Mouse (Mus musculus): ENCODE results near the gene Gucy2g. TPM values are rescaled to one million over a fixed set of nuclear protein-coding genes. Genes with fewer than 3 reads are reported as not detected.

Gene Gucy2g
- polyA plus RNA-seq, 1 experiment from 2014 or later: not detected

DNA sequence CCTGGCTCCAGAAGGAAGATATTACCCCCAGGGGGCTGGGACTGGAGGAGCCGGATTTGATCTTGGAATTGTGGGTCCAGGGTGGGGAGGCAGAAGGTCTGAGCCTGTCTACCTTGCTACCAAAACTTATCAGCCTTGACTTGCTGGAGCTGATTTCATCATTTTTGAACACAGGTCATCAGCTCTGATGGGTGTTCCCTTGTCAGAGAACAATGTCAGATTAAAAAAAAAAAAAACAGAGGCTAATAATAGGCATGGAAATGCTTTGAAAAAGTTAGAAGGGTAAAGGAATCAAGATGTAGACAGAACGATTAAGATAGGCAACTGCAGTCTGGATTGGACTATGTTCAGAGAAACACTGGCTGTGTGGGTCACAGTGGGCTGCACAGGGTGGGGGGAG lies 49.4 kb downstream of the Gucy2g start:
- no peaks in the 10 kb centered on the region for H3K27me3 ChIP-seq (ENCODE audit: control insufficient read depth, insufficient read depth, low read length)
- H3K9me3 ChIP-seq (ENCODE audit: control insufficient read depth, low read length): no peaks in the 10 kb centered on the region
- no peaks in the 10 kb centered on the region for H3K36me3 ChIP-seq (ENCODE audit: control insufficient read depth, insufficient read depth, low read length)
- WGBS: 82% methylated on average over 2 of the region's 2 CpGs
- H3K4me1 ChIP-seq (ENCODE audit: control insufficient read depth, insufficient read depth, low read length): no peaks in the 10 kb centered on the region
- ATAC-seq (ENCODE audit: insufficient read depth, low FRiP score, low TSS enrichment) (no peak), DNase-seq (ENCODE audit: low spot score) (no peak)
- H3K4me2 ChIP-seq (ENCODE audit: low read depth): no peak overlapping the region
- no peak overlapping the region for H3K27ac ChIP-seq (ENCODE audit: low read depth, low read length)
- no peak overlapping the region for H3K9ac ChIP-seq (ENCODE audit: low read length)
- no peak overlapping the region for H3K4me3 ChIP-seq (ENCODE audit: low read depth, low read length)

DNA sequence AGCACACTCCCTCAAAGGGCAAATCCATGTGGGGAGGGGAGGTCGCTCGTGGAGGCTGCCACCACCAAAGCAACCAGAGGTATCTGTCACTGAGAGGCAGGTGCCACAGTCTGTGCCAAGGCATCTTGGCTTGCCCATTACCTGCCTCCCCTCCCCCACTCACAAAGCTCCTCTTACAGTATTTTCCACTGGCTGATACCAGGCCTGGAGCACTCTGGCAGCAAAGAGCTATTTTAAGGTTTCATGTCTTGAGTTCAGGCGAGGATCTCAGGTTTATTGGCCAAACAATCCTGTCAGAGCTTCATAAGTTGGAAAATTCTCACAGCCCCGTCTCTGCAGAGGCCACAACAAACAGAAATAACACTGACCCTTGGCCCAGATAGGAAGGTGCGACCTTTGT lies 51.0 kb downstream of the Gucy2g start:
- no peaks in the 10 kb centered on the region for H3K9me3 ChIP-seq (ENCODE audit: control insufficient read depth, low read length)
- H3K4me3 ChIP-seq (ENCODE audit: low read depth, low read length): no peak overlapping the region
- no peak overlapping the region for H3K27ac ChIP-seq (ENCODE audit: low read depth, low read length)
- DNase-seq (ENCODE audit: low spot score) (no peak), ATAC-seq (ENCODE audit: insufficient read depth, low FRiP score, low TSS enrichment) (no peak)
- H3K9ac ChIP-seq (ENCODE audit: low read length): no peak overlapping the region
- H3K27me3 ChIP-seq (ENCODE audit: control insufficient read depth, insufficient read depth, low read length): no peaks in the 10 kb centered on the region
- H3K4me2 ChIP-seq (ENCODE audit: low read depth): no peak overlapping the region
- H3K36me3 ChIP-seq (ENCODE audit: control insufficient read depth, insufficient read depth, low read length): no peaks in the 10 kb centered on the region
- H3K4me1 ChIP-seq (ENCODE audit: control insufficient read depth, insufficient read depth, low read length): no peaks in the 10 kb centered on the region
- 80% methylated on average over 5 of the region's 5 CpGs for WGBS

DNA sequence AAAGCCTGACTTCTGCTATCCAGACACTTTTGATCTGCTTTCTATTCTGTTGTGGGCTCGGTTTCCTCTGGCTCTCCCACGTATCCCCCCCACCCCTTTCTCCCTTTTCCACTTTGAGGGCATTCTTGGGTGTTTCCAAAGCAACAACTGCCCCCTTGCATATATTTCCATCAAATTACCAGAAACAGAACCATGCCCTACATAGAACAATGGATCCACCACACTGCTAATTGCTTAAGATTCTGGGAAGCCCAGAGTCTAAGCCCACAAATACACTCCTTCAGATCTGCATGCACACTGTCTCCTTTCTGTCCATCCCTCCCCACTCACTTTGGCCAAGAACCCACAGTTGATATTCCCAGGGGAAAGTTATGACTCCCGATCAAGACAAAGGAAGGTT lies 55.4 kb downstream of the Gucy2g start:
- 61% methylated on average over 3 of the region's 3 CpGs for WGBS
- ATAC-seq (ENCODE audit: insufficient read depth, low FRiP score, low TSS enrichment) (peak; percentile 50; the same call in 1 of the 2 replicates), DNase-seq (ENCODE audit: low spot score) (no peak)

DNA sequence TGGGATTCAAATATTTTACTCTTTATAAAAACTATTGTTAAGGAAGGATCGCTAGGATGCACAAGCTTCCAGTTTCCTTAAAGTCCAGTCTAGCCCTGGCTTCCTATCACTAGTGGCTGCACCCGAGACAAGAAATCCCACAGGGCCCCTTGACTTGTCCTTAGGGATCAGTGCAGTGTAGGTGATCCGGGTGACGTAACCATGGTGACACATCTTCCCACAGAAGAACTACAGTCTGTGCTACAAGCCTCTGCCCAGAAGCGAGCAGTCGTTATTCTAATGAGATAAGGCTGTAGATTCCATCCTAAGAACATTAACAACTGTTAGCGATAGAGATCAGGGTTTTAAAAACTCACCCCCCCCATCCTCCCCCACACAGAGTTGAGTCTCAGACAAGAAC lies 56.0 kb downstream of the Gucy2g start:
- Histone ChIP-seq H3K27me3 (ENCODE audit: control insufficient read depth, insufficient read depth, low read length) (no peaks in the 10 kb centered on the region), H3K9me3 (ENCODE audit: control insufficient read depth, low read length) (no peaks in the 10 kb centered on the region), H3K4me1 (ENCODE audit: control insufficient read depth, insufficient read depth, low read length) (no peaks in the 10 kb centered on the region), H3K27ac (ENCODE audit: low read depth, low read length) (no peak overlapping the region), H3K36me3 (ENCODE audit: control insufficient read depth, insufficient read depth, low read length) (no peaks in the 10 kb centered on the region), H3K9ac (ENCODE audit: low read length) (no peak overlapping the region), H3K4me3 (ENCODE audit: low read depth, low read length) (no peak overlapping the region), H3K4me2 (ENCODE audit: low read depth) (no peak overlapping the region)
- peak; percentile 50; the same call in 1 of the 2 replicates for ATAC-seq (ENCODE audit: insufficient read depth, low FRiP score, low TSS enrichment)
- no peak for DNase-seq (ENCODE audit: low spot score)
- 66% methylated on average over 7 of the region's 7 CpGs for WGBS

More for the DNA sequence above, 55.4 kb downstream of the Gucy2g start:
- Histone ChIP-seq H3K9me3 (ENCODE audit: control insufficient read depth, low read length) (no peaks in the 10 kb centered on the region), H3K9ac (ENCODE audit: low read length) (no peak overlapping the region), H3K4me3 (ENCODE audit: low read depth, low read length) (no peak overlapping the region), H3K4me2 (ENCODE audit: low read depth) (no peak overlapping the region), H3K27ac (ENCODE audit: low read depth, low read length) (no peak overlapping the region), H3K27me3 (ENCODE audit: control insufficient read depth, insufficient read depth, low read length) (no peaks in the 10 kb centered on the region), H3K36me3 (ENCODE audit: control insufficient read depth, insufficient read depth, low read length) (no peaks in the 10 kb centered on the region), H3K4me1 (ENCODE audit: control insufficient read depth, insufficient read depth, low read length) (no peaks in the 10 kb centered on the region)

DNA sequence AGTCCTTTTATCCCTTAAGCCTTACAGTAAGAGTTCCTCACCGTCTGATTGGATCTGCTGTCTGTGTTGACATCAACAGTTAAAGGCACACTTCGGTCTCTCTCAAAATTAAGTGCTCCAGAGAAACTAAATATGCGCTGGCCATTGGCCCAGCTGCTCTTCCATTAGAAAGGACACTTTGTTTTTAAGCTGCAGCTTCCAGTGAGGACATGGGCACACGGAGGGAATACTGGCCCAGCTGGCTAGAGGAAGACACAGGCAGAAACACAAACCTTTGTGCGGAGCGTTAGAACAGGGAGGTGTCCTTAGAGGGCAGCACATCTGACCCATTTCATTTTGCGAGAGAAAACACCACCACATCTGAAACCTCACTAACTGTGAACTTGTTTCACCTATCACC lies 56.6 kb downstream of the Gucy2g start:
- no peaks in the 10 kb centered on the region for H3K9me3 ChIP-seq (ENCODE audit: control insufficient read depth, low read length)
- WGBS: 76% methylated on average over 7 of the region's 7 CpGs
- no peak overlapping the region for H3K27ac ChIP-seq (ENCODE audit: low read depth, low read length)

DNA sequence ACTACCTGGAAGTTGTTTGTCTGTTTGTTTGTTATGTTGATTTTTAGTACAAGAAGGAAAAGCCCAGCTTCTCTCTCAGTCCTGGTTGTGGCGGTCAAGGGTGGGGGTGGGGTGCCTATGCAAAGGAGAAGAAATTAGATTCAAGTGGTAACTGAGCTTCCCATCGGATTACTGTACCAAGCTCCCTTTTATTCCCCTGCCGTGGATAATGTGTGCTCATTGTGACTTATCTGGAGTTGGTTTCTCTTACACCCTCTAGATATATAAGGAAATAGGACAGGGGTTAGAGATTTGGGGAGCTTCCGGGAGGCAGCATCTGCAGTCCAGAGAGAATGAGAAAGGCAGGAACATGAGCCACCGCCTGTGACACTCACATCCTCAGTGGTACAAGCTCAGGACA lies 60.6 kb downstream of the Gucy2g start, which contains the start of gene Tectb:
Tectb (plus strand) TSS at position 301 of the 400 bp plus-strand sequence.
- H3K4me3 ChIP-seq (ENCODE audit: low read depth, low read length): no peak within 1 kb of the TSS
- no peak within 1 kb of the TSS for H3K4me2 ChIP-seq (ENCODE audit: low read depth)
- H3K27ac ChIP-seq (ENCODE audit: low read depth, low read length): no peak within 1 kb of the TSS
- no peaks in the 10 kb centered on the region for H3K27me3 ChIP-seq (ENCODE audit: control insufficient read depth, insufficient read depth, low read length)
- H3K9me3 ChIP-seq (ENCODE audit: control insufficient read depth, low read length): no peaks in the 10 kb centered on the region
- DNase-seq (ENCODE audit: low spot score) (no peak), ATAC-seq (ENCODE audit: insufficient read depth, low FRiP score, low TSS enrichment) (no peak)
- H3K9ac ChIP-seq (ENCODE audit: low read length): no peak within 1 kb of the TSS
- H3K36me3 ChIP-seq (ENCODE audit: control insufficient read depth, insufficient read depth, low read length): no peaks in the 10 kb centered on the region
- WGBS: 88% methylated on average over 5 of the region's 5 CpGs
- no peaks in the 10 kb centered on the region for H3K4me1 ChIP-seq (ENCODE audit: control insufficient read depth, insufficient read depth, low read length)

More for the DNA sequence above, 56.6 kb downstream of the Gucy2g start:
- no peaks in the 10 kb centered on the region for H3K27me3 ChIP-seq (ENCODE audit: control insufficient read depth, insufficient read depth, low read length)
- DNase-seq (ENCODE audit: low spot score) (no peak), ATAC-seq (ENCODE audit: insufficient read depth, low FRiP score, low TSS enrichment) (no peak)
- H3K4me1 ChIP-seq (ENCODE audit: control insufficient read depth, insufficient read depth, low read length): no peaks in the 10 kb centered on the region
- H3K4me3 ChIP-seq (ENCODE audit: low read depth, low read length): no peak overlapping the region
- no peaks in the 10 kb centered on the region for H3K36me3 ChIP-seq (ENCODE audit: control insufficient read depth, insufficient read depth, low read length)
- H3K4me2 ChIP-seq (ENCODE audit: low read depth): no peak overlapping the region
- H3K9ac ChIP-seq (ENCODE audit: low read length): no peak overlapping the region

DNA sequence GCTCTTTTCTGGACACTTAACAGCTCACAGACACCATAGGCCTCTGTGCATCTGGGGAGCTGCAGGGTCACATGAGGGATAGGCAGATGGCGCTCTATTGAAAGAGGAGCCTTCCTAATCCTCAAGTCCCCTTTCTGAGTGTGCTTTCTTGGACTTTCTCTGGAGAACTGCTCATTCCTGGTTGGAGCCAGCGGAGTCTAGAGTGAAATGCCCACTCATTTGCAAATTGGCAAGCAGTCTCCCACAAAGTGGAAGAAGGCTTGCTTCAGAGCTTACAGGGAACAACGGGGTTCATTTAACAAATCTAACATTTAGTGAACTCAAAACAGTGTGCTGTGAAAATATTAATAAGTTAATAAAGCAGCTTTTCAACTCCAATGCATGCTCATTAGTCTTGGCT lies 63.9 kb downstream of the Gucy2g start:
- 87% methylated on average over 3 of the region's 3 CpGs for WGBS
- Histone ChIP-seq H3K27ac (ENCODE audit: low read depth, low read length) (no peak overlapping the region), H3K36me3 (ENCODE audit: control insufficient read depth, insufficient read depth, low read length) (no peaks in the 10 kb centered on the region), H3K9me3 (ENCODE audit: control insufficient read depth, low read length) (no peaks in the 10 kb centered on the region), H3K9ac (ENCODE audit: low read length) (no peak overlapping the region), H3K4me1 (ENCODE audit: control insufficient read depth, insufficient read depth, low read length) (no peaks in the 10 kb centered on the region), H3K4me3 (ENCODE audit: low read depth, low read length) (no peak overlapping the region), H3K4me2 (ENCODE audit: low read depth) (no peak overlapping the region), H3K27me3 (ENCODE audit: control insufficient read depth, insufficient read depth, low read length) (no peaks in the 10 kb centered on the region)
- DNase-seq (ENCODE audit: low spot score) (no peak), ATAC-seq (ENCODE audit: insufficient read depth, low FRiP score, low TSS enrichment) (no peak)

DNA sequence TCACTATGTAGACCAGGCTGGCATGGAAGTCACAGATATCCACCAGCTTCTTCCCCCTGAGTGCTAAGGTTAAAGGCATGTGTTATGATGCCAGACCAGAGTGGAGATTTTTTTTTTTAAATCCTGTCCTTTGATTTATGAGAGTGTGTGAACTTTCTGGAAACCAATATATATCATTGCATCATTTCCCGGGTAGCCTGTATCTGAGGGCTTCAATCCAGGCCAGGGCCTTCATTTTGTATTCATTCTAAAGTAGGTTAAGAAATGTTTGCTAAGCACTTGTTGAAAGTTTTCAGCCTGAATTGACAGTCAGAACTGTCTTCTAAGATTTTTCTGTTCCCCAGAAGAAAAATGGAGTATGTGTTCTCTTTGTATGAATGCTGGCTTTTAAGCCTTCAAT lies 69.5 kb downstream of the Gucy2g start:
- no peak overlapping the region for H3K4me3 ChIP-seq (ENCODE audit: low read depth, low read length)
- no peak for ATAC-seq (ENCODE audit: insufficient read depth, low FRiP score, low TSS enrichment)

DNA sequence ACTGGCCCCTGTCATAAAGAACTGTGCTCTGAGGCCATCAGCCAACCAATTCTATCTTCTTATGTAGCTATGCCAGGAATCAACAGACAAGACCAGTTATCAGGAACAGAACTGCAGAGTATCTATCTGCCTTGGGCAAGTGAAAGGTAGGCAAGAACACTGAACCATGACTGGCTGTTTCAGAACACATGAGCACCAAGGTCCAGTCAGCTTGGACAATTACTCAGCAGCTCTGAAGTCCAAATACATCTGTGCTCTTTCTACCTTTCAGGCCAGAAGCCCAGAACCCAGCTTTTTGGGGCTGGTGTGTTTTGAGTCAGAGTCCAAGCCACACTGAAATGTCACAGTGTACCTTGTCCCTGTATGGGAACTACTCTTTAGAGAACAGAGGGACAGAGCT lies 70.6 kb downstream of the Gucy2g start:
- Histone ChIP-seq H3K4me1 (ENCODE audit: control insufficient read depth, insufficient read depth, low read length) (no peaks in the 10 kb centered on the region), H3K27ac (ENCODE audit: low read depth, low read length) (no peak overlapping the region), H3K4me2 (ENCODE audit: low read depth) (no peak overlapping the region), H3K9me3 (ENCODE audit: control insufficient read depth, low read length) (no peaks in the 10 kb centered on the region), H3K36me3 (ENCODE audit: control insufficient read depth, insufficient read depth, low read length) (no peaks in the 10 kb centered on the region), H3K9ac (ENCODE audit: low read length) (no peak overlapping the region), H3K4me3 (ENCODE audit: low read depth, low read length) (no peak overlapping the region), H3K27me3 (ENCODE audit: control insufficient read depth, insufficient read depth, low read length) (no peaks in the 10 kb centered on the region)
- DNase-seq (ENCODE audit: low spot score) (no peak), ATAC-seq (ENCODE audit: insufficient read depth, low FRiP score, low TSS enrichment) (no peak)

More for the DNA sequence above, 69.5 kb downstream of the Gucy2g start:
- 67% methylated on average over 1 of the region's 1 CpGs for WGBS
- no peaks in the 10 kb centered on the region for H3K36me3 ChIP-seq (ENCODE audit: control insufficient read depth, insufficient read depth, low read length)
- H3K27ac ChIP-seq (ENCODE audit: low read depth, low read length): no peak overlapping the region
- H3K27me3 ChIP-seq (ENCODE audit: control insufficient read depth, insufficient read depth, low read length): no peaks in the 10 kb centered on the region
- no peaks in the 10 kb centered on the region for H3K4me1 ChIP-seq (ENCODE audit: control insufficient read depth, insufficient read depth, low read length)
- DNase-seq (ENCODE audit: low spot score): no peak
- no peak overlapping the region for H3K4me2 ChIP-seq (ENCODE audit: low read depth)
- H3K9ac ChIP-seq (ENCODE audit: low read length): no peak overlapping the region
- H3K9me3 ChIP-seq (ENCODE audit: control insufficient read depth, low read length): no peaks in the 10 kb centered on the region
